Mouse (Mus musculus) hindbrain, embryonic 13.5 days (tissue): ENCODE data around the gene Acer3. TPM values are rescaled to one million over a fixed set of nuclear protein-coding genes. Genes with fewer than 3 reads are reported as not detected.

Source experiments
- ATAC-seq: fragments of 200-750 bp; cut with Nextera tagmentation; 2 replicates; pipeline ENCODE4 v1.8.0; 2017; ENCODE audit warnings: moderate TSS enrichment; ENCODE audit not compliant: low FRiP score
- H3K27ac ChIP-seq: fragments of 300-500 bp; sonication (generic); 2 replicates; pipeline ENCODE4 v1.5.1; 2015; ENCODE audit warnings: inconsistent platforms, mild to moderate bottlenecking, moderate library complexity
- H3K27me3 ChIP-seq: fragments of 300-500 bp; sonication (generic); 2 replicates; pipeline ENCODE4 v1.6.1; 2015; ENCODE audit warnings: mild to moderate bottlenecking, inconsistent platforms
- H3K36me3 ChIP-seq: fragments of 300-500 bp; sonication (generic); 2 replicates; pipeline ENCODE4 v1.6.1; 2015; ENCODE audit warnings: mild to moderate bottlenecking, inconsistent platforms
- H3K4me1 ChIP-seq: fragments of 300-500 bp; sonication (generic); replicated peaks from 2 replicates; pipeline ENCODE4 v1.6.1; 2015; ENCODE audit warnings: inconsistent platforms
- H3K4me2 ChIP-seq: fragments of 300-500 bp; sonication (generic); 2 replicates; pipeline ENCODE4 v1.6.1; 2015; ENCODE audit warnings: inconsistent platforms, mild to moderate bottlenecking, moderate library complexity
- H3K4me3 ChIP-seq: fragments of 300-500 bp; sonication (generic); 2 replicates; pipeline ENCODE4 v1.5.1; 2015; ENCODE audit warnings: mild to moderate bottlenecking, inconsistent platforms
- H3K9ac ChIP-seq: fragments of 300-500 bp; sonication (generic); 2 replicates; pipeline ENCODE4 v1.6.1; 2015; ENCODE audit warnings: mild to moderate bottlenecking, inconsistent platforms
- H3K9me3 ChIP-seq: fragments of 300-500 bp; sonication (generic); 2 replicates; pipeline ENCODE4 v1.6.1; 2016; ENCODE audit warnings: inconsistent platforms
- WGBS: fragments of 180-500 bp; shearing (Covaris S2); methylation state at CpG from one replicate; pipeline ENCODE4 v1.1.7; 2015; 5-methylcytosine and 5-hydroxymethylcytosine counted together
- polyA plus RNA-seq: library from polyadenylated mRNA; unstranded; fragments of >200 nt; fragmentation: Nextera tagmentation; extraction: Ambion mirVana; gene quantifications from 2 replicates; pipeline ENCODE4 v1.2.1, GENCODE M21; 2015

Acer3 gene
- polyA plus RNA-seq, 1 experiment from 2014 or later, result 18.3 TPM

- Histone ChIP-seq H3K9me3 (no peaks in the 10 kb centered on the region), H3K9ac (no peak overlapping the region), H3K36me3 (no peaks in the 10 kb centered on the region), H3K4me3 (no peak overlapping the region), H3K4me1 (peaks cover 42% of the 10 kb centered on the region), H3K27me3 (peaks cover 7% of the 10 kb centered on the region; the same call in 1 of the 2 replicates), H3K27ac (no peak overlapping the region), H3K4me2 (no peak overlapping the region)
- ATAC-seq, result no peak
- 87% methylated on average over 8 of the region's 8 CpGs for WGBS
Measured at GRCm38 (mm10) chr7:98172661-98173060, 148.3 kb downstream of the Acer3 start.

- ATAC-seq, result peak; percentile 40; the same call in 1 of the 2 replicates
- no peaks in the 10 kb centered on the region for H3K36me3 ChIP-seq
- 69% methylated on average over 6 of the region's 6 CpGs for WGBS
- H3K4me2 ChIP-seq, result no peak overlapping the region
- H3K27me3 ChIP-seq, result no peaks in the 10 kb centered on the region
- no peak overlapping the region for H3K4me3 ChIP-seq
- no peaks in the 10 kb centered on the region for H3K9me3 ChIP-seq
- H3K27ac ChIP-seq, result no peak overlapping the region
- H3K4me1 ChIP-seq, result peaks cover 30% of the 10 kb centered on the region
- H3K9ac ChIP-seq, result 0 out of 2 replicates have a peak overlapping the region, but pooled peaks have one; percentile 24
Measured at GRCm38 (mm10) chr7:98171141-98172073, 149.6 kb downstream of the Acer3 start.

GRCm38 (mm10) chr7:98164999-98165528 lies 155.9 kb downstream of the Acer3 start:
- Histone ChIP-seq H3K4me1 (peaks cover 23% of the 10 kb centered on the region), H3K27ac (peak overlapping the region; percentile 15), H3K4me3 (no peak overlapping the region), H3K27me3 (0 out of 2 replicates have a peak, but pooled peaks cover 2% of the 10 kb centered on the region), H3K9ac (no peak overlapping the region), H3K4me2 (no peak overlapping the region), H3K9me3 (no peaks in the 10 kb centered on the region), H3K36me3 (peaks cover 6% of the 10 kb centered on the region; the same call in 1 of the 2 replicates)
- ATAC-seq, result peak; percentile 58; the same call in 1 of the 2 replicates
- 47% methylated on average over 10 of the region's 10 CpGs for WGBS

DNA sequence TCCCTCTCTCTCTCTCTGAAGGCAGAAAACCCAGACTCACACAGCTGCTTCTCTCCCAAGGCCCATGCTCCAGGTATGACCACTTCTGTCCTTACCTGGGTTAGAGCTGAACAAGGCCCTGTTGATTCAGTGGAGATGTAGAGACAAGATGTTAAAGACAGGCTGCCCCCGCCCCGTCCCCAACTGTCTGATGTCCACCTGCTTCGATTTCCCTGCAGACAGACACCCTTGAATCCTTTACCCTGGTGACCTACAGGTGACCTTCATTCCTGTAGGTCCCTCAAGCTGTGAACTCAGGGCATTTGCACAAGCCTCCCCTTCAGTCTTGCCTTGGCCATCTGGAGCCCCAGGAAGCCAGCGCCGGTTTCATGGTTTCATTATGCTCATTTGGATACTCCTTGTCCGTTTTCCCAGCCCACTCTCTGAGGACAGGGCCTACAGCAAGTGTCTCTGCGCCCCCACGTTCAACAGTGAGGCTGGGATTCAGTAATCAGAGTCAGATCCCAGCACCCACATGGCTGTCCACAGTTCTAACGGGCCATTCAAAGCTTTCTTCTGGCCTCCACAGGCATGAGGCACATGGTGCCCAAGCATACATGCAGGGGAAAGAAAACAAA lies 156.5 kb downstream of the Acer3 start:
- ATAC-seq, result no peak
- 68% methylated on average over 9 of the region's 9 CpGs for WGBS

GRCm38 (mm10) chr7:98163700-98164099 lies 157.3 kb downstream of the Acer3 start:
- Histone ChIP-seq H3K4me2 (no peak overlapping the region), H3K36me3 (peaks cover 6% of the 10 kb centered on the region; the same call in 1 of the 2 replicates), H3K27me3 (0 out of 2 replicates have a peak, but pooled peaks cover 2% of the 10 kb centered on the region), H3K9ac (no peak overlapping the region), H3K9me3 (no peaks in the 10 kb centered on the region), H3K27ac (no peak overlapping the region), H3K4me3 (no peak overlapping the region), H3K4me1 (peaks cover 33% of the 10 kb centered on the region)
- WGBS, result 47% methylated on average over 3 of the region's 3 CpGs
- no peak for ATAC-seq

More for the DNA sequence above, 156.5 kb downstream of the Acer3 start:
- Histone ChIP-seq H3K36me3 (peaks cover 6% of the 10 kb centered on the region; the same call in 1 of the 2 replicates), H3K4me1 (peaks cover 28% of the 10 kb centered on the region), H3K4me3 (no peak overlapping the region), H3K4me2 (no peak overlapping the region), H3K9me3 (no peaks in the 10 kb centered on the region), H3K27me3 (0 out of 2 replicates have a peak, but pooled peaks cover 2% of the 10 kb centered on the region), H3K9ac (no peak overlapping the region), H3K27ac (peak overlapping the region; percentile 61; the same call in 1 of the 2 replicates)

GRCm38 (mm10) chr7:98162239-98162638 lies 158.8 kb downstream of the Acer3 start:
- no peak overlapping the region for H3K4me2 ChIP-seq
- H3K4me3 ChIP-seq, result no peak overlapping the region
- no peak overlapping the region for H3K9ac ChIP-seq
- ATAC-seq, result no peak
- WGBS, result 79% methylated on average over 6 of the region's 6 CpGs
- H3K27ac ChIP-seq, result no peak overlapping the region
- H3K36me3 ChIP-seq, result peaks cover 6% of the 10 kb centered on the region; the same call in 1 of the 2 replicates
- peaks cover 48% of the 10 kb centered on the region for H3K4me1 ChIP-seq
- 0 out of 2 replicates have a peak, but pooled peaks cover 2% of the 10 kb centered on the region for H3K27me3 ChIP-seq
- no peaks in the 10 kb centered on the region for H3K9me3 ChIP-seq

DNA sequence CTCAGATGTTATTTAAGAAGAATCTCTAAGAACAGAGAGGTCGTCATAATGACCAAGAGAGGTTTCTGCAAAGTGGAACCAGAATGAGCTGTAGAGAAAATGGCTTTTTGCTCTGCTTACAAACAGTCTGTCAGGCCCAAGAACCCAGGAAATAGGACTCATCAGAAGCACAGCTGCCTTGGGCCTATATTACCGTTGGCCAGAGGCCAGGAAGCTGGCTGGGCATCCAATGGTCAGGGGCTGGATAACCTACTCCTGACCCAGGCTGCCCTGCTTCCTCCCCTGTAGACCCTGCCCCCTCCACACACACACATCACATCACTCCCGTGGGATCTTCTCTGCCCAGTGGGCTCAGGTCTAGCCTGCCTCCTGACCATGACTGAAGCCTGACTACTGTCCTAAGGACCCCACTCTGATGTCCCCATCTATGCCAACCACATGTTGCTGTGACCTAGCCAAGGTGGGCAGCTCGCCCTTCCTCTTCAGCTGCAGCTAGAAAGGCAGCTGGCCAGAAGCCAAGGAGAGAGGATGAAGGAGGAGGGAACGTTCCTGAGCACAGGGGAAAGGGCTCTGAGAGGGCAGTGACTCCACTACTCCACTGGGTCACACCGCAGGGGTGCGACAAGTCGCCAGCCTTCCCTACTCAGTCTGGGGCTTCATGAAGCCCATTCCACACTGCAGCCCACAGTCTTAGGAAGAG lies 160.8 kb downstream of the Acer3 start:
- WGBS, result 53% methylated on average over 8 of the region's 8 CpGs
- 0 out of 2 replicates have a peak overlapping the region, but pooled peaks have one; percentile 12 for H3K27ac ChIP-seq

GRCm38 (mm10) chr7:98158481-98158880 lies 162.5 kb downstream of the Acer3 start:
- no peak for ATAC-seq
- no peaks in the 10 kb centered on the region for H3K9me3 ChIP-seq
- H3K36me3 ChIP-seq, result peaks cover 6% of the 10 kb centered on the region; the same call in 1 of the 2 replicates
- H3K27ac ChIP-seq, result no peak overlapping the region
- 57% methylated on average over 8 of the region's 8 CpGs for WGBS
- peaks cover 53% of the 10 kb centered on the region for H3K4me1 ChIP-seq
- no peak overlapping the region for H3K9ac ChIP-seq
- no peak overlapping the region for H3K4me3 ChIP-seq
- no peak overlapping the region for H3K4me2 ChIP-seq
- H3K27me3 ChIP-seq, result 0 out of 2 replicates have a peak, but pooled peaks cover 2% of the 10 kb centered on the region

More for the DNA sequence above, 160.8 kb downstream of the Acer3 start:
- peaks cover 6% of the 10 kb centered on the region; the same call in 1 of the 2 replicates for H3K36me3 ChIP-seq
- H3K4me1 ChIP-seq, result peaks cover 62% of the 10 kb centered on the region
- H3K9me3 ChIP-seq, result no peaks in the 10 kb centered on the region
- H3K4me2 ChIP-seq, result no peak overlapping the region
- no peak for ATAC-seq
- 0 out of 2 replicates have a peak, but pooled peaks cover 2% of the 10 kb centered on the region for H3K27me3 ChIP-seq
- no peak overlapping the region for H3K4me3 ChIP-seq
- H3K9ac ChIP-seq, result no peak overlapping the region

DNA sequence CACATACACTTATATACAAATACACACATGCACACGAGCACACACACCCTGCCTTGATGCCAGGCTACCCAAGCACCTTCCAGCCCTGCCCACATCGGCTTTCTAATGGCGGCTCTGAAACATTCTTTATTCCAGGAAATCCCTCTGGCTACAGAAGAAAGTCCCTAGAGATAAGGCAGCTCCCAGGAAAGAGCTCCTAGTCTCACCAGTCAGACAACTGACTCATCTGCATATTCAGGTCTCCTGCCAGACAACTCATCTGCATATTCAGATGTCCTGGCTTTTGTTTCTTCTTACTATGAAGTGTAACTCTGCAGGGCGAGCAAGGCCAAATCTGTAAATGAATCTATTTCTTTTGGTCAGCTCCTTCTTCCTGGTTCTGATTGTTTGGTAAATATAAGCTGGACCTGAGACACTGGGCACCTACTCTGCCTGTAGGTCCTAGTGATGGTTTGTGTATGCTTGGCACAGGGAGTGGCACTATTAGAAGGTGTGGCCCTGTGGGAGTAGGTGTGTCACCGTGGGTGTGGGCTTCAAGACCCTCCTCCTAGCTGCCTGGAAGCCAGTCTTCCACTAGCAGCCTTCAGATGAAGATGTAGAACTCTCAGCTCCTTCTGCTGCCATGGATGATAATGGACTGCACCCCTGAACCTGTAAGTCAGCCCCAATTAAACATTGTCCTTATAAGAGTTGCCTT lies 163.2 kb downstream of the Acer3 start:
- Histone ChIP-seq H3K27me3 (0 out of 2 replicates have a peak, but pooled peaks cover 5% of the 10 kb centered on the region), H3K4me2 (no peak overlapping the region), H3K9ac (no peak overlapping the region), H3K27ac (peak overlapping the region; percentile 60), H3K36me3 (peaks cover 6% of the 10 kb centered on the region; the same call in 1 of the 2 replicates), H3K9me3 (no peaks in the 10 kb centered on the region), H3K4me3 (no peak overlapping the region), H3K4me1 (peaks cover 55% of the 10 kb centered on the region)
- no peak for ATAC-seq
- WGBS, result 45% methylated on average over 5 of the region's 5 CpGs
